Mouse (Mus musculus) heart, adult 2 months (tissue): Measurements from ENCODE around the gene Plce1.

Experiments used
- CTCF ChIP-seq: fragments of 200-600 bp; IDR thresholded peaks from 2 replicates; pipeline ENCODE4 v1.8.1; 2022; ENCODE audit warnings: antibody characterized with exemption, mild to moderate bottlenecking, moderate library complexity
- EP300 ChIP-seq: fragments of 200-500 bp; IDR thresholded peaks from 2 replicates; pipeline ENCODE4 v1.6.1; 2011; ENCODE audit warnings: low read depth, low read length, control low read depth; ENCODE audit not compliant: insufficient read depth
- POLR2A ChIP-seq: fragments of 200-500 bp; IDR thresholded peaks from 2 replicates; pipeline ENCODE4 v1.6.1; 2011; ENCODE audit warnings: mild to moderate bottlenecking, low read depth, low read length, control low read depth; ENCODE audit not compliant: insufficient read depth

DNA sequence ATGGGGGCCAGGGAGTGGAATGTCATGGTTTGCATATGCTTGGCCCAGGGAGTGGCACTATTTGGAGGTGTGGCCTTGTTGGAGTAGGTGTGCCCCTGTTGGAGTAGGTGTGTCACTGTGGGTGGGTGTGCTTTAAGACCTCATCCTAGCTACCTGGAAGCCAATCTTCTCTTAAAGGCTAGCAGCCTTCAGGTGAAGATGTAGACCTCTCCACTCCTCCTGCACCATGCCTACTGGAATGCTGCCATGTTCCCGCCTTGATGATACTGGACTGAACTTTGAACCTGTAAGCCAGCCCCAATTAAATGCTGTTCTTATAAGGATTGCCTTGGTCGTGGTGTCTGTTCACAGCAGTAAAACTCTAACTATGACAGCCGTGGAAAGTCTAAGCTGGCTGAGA, 158.1 kb downstream of the Plce1 start:
- TF ChIP-seq CTCF (no peak), POLR2A (no peak), EP300 (no peak)
